Mouse (Mus musculus): ENCODE measurements around the gene Arhgap10. TPM values are rescaled to one million over a fixed set of nuclear protein-coding genes. Genes with fewer than 3 reads are reported as not detected.

Arhgap10 gene
- polyA plus RNA-seq, 1 experiment from 2014 or later, result 3.9 TPM

GRCm38 (mm10) chr8:77451052-77451451, 66.7 kb downstream of the Arhgap10 start:
- TF ChIP-seq EP300 (IDR thresholded peaks at IDR 0.05; ENCODE audit: low read depth), result no peak
- 0 out of 2 replicates have a peak, but pooled peaks cover 3% of the 10 kb centered on the region for H3K36me3 ChIP-seq (replicated peaks; ENCODE audit: insufficient read depth, low read length)

DNA sequence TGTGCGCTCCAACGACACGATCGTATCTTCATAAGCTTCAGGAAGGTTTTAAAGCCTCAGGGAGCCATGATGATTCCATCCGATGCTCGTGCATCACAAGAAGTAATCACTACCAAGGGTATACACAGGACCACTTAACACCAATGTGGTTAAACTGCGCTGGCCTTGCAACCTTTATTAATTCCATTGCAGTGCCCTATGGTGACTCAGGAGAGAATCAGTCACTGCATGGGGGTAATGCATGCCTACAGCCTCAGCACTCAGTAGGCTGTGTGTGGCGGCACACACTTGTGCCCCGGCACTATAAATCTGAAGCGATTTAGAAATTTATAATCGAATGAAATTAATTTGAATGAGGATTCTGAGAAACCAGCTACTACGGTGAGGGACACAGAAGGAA, 71.5 kb downstream of the Arhgap10 start:
- Histone ChIP-seq H3K4me1 (ENCODE audit: insufficient read depth) (no peaks in the 10 kb centered on the region), H3K27me3 (ENCODE audit: insufficient read depth, low read length) (no peaks in the 10 kb centered on the region), H3K9ac (replicated peaks) (no peak overlapping the region), H3K9me3 (ENCODE audit: low read length) (no peaks in the 10 kb centered on the region), H3K4me2 (ENCODE audit: low read depth, low read length) (no peak overlapping the region), H3K27ac (ENCODE audit: low read depth) (no peak overlapping the region), H3K36me3 (replicated peaks; ENCODE audit: insufficient read depth, low read length) (0 out of 2 replicates have a peak, but pooled peaks cover 3% of the 10 kb centered on the region), H3K4me3 (ENCODE audit: low read depth, low read length) (no peak overlapping the region)
- ATAC-seq (no peak), DNase-seq (no peak)
- WGBS (ENCODE audit: insufficient replicate concordance), result 89% methylated on average over 12 of the region's 12 CpGs
- TF ChIP-seq CTCF (IDR thresholded peaks at IDR 0.05; ENCODE audit: low read depth), result no peak
- TF ChIP-seq EP300 (IDR thresholded peaks at IDR 0.05; ENCODE audit: low read depth), result no peak

More at GRCm38 (mm10) chr8:77451052-77451451, 66.7 kb downstream of the Arhgap10 start:
- no peak overlapping the region for H3K9ac ChIP-seq (replicated peaks)
- DNase-seq, result no peak
- no peaks in the 10 kb centered on the region for H3K27me3 ChIP-seq (ENCODE audit: insufficient read depth, low read length)
- H3K4me2 ChIP-seq (ENCODE audit: low read depth, low read length), result no peak overlapping the region
- H3K9me3 ChIP-seq (ENCODE audit: low read length), result no peaks in the 10 kb centered on the region
- no peak overlapping the region for H3K4me3 ChIP-seq (ENCODE audit: low read depth, low read length)
- no peak for ATAC-seq
- no peaks in the 10 kb centered on the region for H3K4me1 ChIP-seq (ENCODE audit: insufficient read depth)
- no peak overlapping the region for H3K27ac ChIP-seq (ENCODE audit: low read depth)
- 78% methylated on average over 5 of the region's 5 CpGs for WGBS (ENCODE audit: insufficient replicate concordance)

GRCm38 (mm10) chr8:77445642-77446041, 72.1 kb downstream of the Arhgap10 start:
- Histone ChIP-seq H3K4me1 (ENCODE audit: insufficient read depth) (no peaks in the 10 kb centered on the region), H3K36me3 (replicated peaks; ENCODE audit: insufficient read depth, low read length) (0 out of 2 replicates have a peak, but pooled peaks cover 3% of the 10 kb centered on the region), H3K4me3 (ENCODE audit: low read depth, low read length) (no peak overlapping the region), H3K4me2 (ENCODE audit: low read depth, low read length) (no peak overlapping the region), H3K9ac (replicated peaks) (no peak overlapping the region), H3K27me3 (ENCODE audit: insufficient read depth, low read length) (no peaks in the 10 kb centered on the region), H3K27ac (ENCODE audit: low read depth) (no peak overlapping the region), H3K9me3 (ENCODE audit: low read length) (no peaks in the 10 kb centered on the region)
- TF ChIP-seq EP300 (IDR thresholded peaks at IDR 0.05; ENCODE audit: low read depth) (no peak), CTCF (IDR thresholded peaks at IDR 0.05; ENCODE audit: low read depth) (no peak)
- DNase-seq (no peak), ATAC-seq (no peak)
- WGBS (ENCODE audit: insufficient replicate concordance), result 72% methylated on average over 3 of the region's 3 CpGs

GRCm38 (mm10) chr8:77444166-77444870, 73.4 kb downstream of the Arhgap10 start:
- TF ChIP-seq CTCF (IDR thresholded peaks at IDR 0.05; ENCODE audit: low read depth) (no peak), EP300 (IDR thresholded peaks at IDR 0.05; ENCODE audit: low read depth) (no peak)
- no peak overlapping the region for H3K4me3 ChIP-seq (ENCODE audit: low read depth, low read length)
- no peak overlapping the region for H3K9ac ChIP-seq (replicated peaks)
- WGBS (ENCODE audit: insufficient replicate concordance), result 79% methylated on average over 10 of the region's 10 CpGs
- no peaks in the 10 kb centered on the region for H3K9me3 ChIP-seq (ENCODE audit: low read length)
- H3K27ac ChIP-seq (ENCODE audit: low read depth), result 0 out of 2 replicates have a peak overlapping the region, but pooled peaks have one; percentile 12
- DNase-seq, result no peak
- ATAC-seq, result no peak
- H3K4me1 ChIP-seq (ENCODE audit: insufficient read depth), result no peaks in the 10 kb centered on the region
- no peak overlapping the region for H3K4me2 ChIP-seq (ENCODE audit: low read depth, low read length)
- H3K36me3 ChIP-seq (replicated peaks; ENCODE audit: insufficient read depth, low read length), result no peaks in the 10 kb centered on the region
- H3K27me3 ChIP-seq (ENCODE audit: insufficient read depth, low read length), result no peaks in the 10 kb centered on the region

GRCm38 (mm10) chr8:77442452-77442851, 75.3 kb downstream of the Arhgap10 start:
- 56% methylated on average over 7 of the region's 7 CpGs for WGBS (ENCODE audit: insufficient replicate concordance)
- Histone ChIP-seq H3K9ac (replicated peaks) (no peak overlapping the region), H3K27me3 (ENCODE audit: insufficient read depth, low read length) (no peaks in the 10 kb centered on the region), H3K36me3 (replicated peaks; ENCODE audit: insufficient read depth, low read length) (no peaks in the 10 kb centered on the region), H3K4me1 (ENCODE audit: insufficient read depth) (peaks cover 7% of the 10 kb centered on the region; the same call in 1 of the 2 replicates), H3K9me3 (ENCODE audit: low read length) (no peaks in the 10 kb centered on the region), H3K27ac (ENCODE audit: low read depth) (no peak overlapping the region), H3K4me2 (ENCODE audit: low read depth, low read length) (no peak overlapping the region), H3K4me3 (ENCODE audit: low read depth, low read length) (no peak overlapping the region)
- ATAC-seq (peak; percentile 13; the same call in 1 of the 2 replicates), DNase-seq (no peak)
- TF ChIP-seq EP300 (IDR thresholded peaks at IDR 0.05; ENCODE audit: low read depth) (no peak), CTCF (IDR thresholded peaks at IDR 0.05; ENCODE audit: low read depth) (no peak)

GRCm38 (mm10) chr8:77440913-77441312, 76.8 kb downstream of the Arhgap10 start:
- H3K27ac ChIP-seq (ENCODE audit: low read depth), result no peak overlapping the region
- no peak overlapping the region for H3K4me2 ChIP-seq (ENCODE audit: low read depth, low read length)
- no peaks in the 10 kb centered on the region for H3K9me3 ChIP-seq (ENCODE audit: low read length)
- H3K4me1 ChIP-seq (ENCODE audit: insufficient read depth), result peaks cover 10% of the 10 kb centered on the region; the same call in 1 of the 2 replicates
- TF ChIP-seq EP300 (IDR thresholded peaks at IDR 0.05; ENCODE audit: low read depth) (no peak), CTCF (IDR thresholded peaks at IDR 0.05; ENCODE audit: low read depth) (no peak)
- DNase-seq (no peak), ATAC-seq (no peak)
- no peaks in the 10 kb centered on the region for H3K27me3 ChIP-seq (ENCODE audit: insufficient read depth, low read length)
- WGBS (ENCODE audit: insufficient replicate concordance), result 80% methylated on average over 9 of the region's 9 CpGs
- no peaks in the 10 kb centered on the region for H3K36me3 ChIP-seq (replicated peaks; ENCODE audit: insufficient read depth, low read length)
- H3K9ac ChIP-seq (replicated peaks), result no peak overlapping the region
- no peak overlapping the region for H3K4me3 ChIP-seq (ENCODE audit: low read depth, low read length)

Measured in liver, postnatal 0 days (tissue).